Mouse (Mus musculus): ENCODE measurements around the gene Fbxl18. TPM values are rescaled to one million over a fixed set of nuclear protein-coding genes. Genes with fewer than 3 reads are reported as not detected.

The Fbxl18 gene
- polyA plus RNA-seq, 1 experiment from 2014 or later: 22.5 TPM

- no peak for ATAC-seq (ENCODE audit: low read depth)
- Histone ChIP-seq H3K4me1 (ENCODE audit: control insufficient read depth, insufficient read depth, low read length) (peaks cover 4% of the 10 kb centered on the region; the same call in 1 of the 2 replicates), H3K27me3 (ENCODE audit: control insufficient read depth, insufficient read depth, low read length) (no peaks in the 10 kb centered on the region), H3K27ac (ENCODE audit: low read depth, low read length) (no peak overlapping the region), H3K36me3 (ENCODE audit: control insufficient read depth, insufficient read depth, low read length) (no peaks in the 10 kb centered on the region), H3K4me2 (ENCODE audit: low read depth, low read length) (peak overlapping the region; percentile 45), H3K4me3 (ENCODE audit: low read depth, low read length) (peak overlapping the region; percentile 27), H3K9me3 (ENCODE audit: control insufficient read depth, low read length) (no peaks in the 10 kb centered on the region), H3K9ac (replicated peaks; ENCODE audit: low read depth, low read length) (peak overlapping the region; percentile 43)
- WGBS: 20% methylated on average over 4 of the region's 4 CpGs
Measured at GRCm38 (mm10) chr5:142929400-142929752, 34.2 kb upstream of the Fbxl18 start.

GRCm38 (mm10) chr5:142928749-142929399, 33.7 kb upstream of the Fbxl18 start:
- Histone ChIP-seq H3K4me2 (ENCODE audit: low read depth, low read length) (peak overlapping the region; percentile 45), H3K4me1 (ENCODE audit: control insufficient read depth, insufficient read depth, low read length) (peaks cover 4% of the 10 kb centered on the region; the same call in 1 of the 2 replicates), H3K36me3 (ENCODE audit: control insufficient read depth, insufficient read depth, low read length) (no peaks in the 10 kb centered on the region), H3K4me3 (ENCODE audit: low read depth, low read length) (peak overlapping the region; percentile 27), H3K9me3 (ENCODE audit: control insufficient read depth, low read length) (no peaks in the 10 kb centered on the region), H3K27ac (ENCODE audit: low read depth, low read length) (no peak overlapping the region), H3K27me3 (ENCODE audit: control insufficient read depth, insufficient read depth, low read length) (no peaks in the 10 kb centered on the region), H3K9ac (replicated peaks; ENCODE audit: low read depth, low read length) (peak overlapping the region; percentile 43)
- 4% methylated on average over 35 of the region's 35 CpGs for WGBS
- ATAC-seq (ENCODE audit: low read depth): 0 out of 2 replicates have a peak, but pooled peaks have one; percentile 14

GRCm38 (mm10) chr5:142927341-142927930, 32.2 kb upstream of the Fbxl18 start:
- Histone ChIP-seq H3K9ac (replicated peaks; ENCODE audit: low read depth, low read length) (no peak overlapping the region), H3K4me3 (ENCODE audit: low read depth, low read length) (no peak overlapping the region), H3K36me3 (ENCODE audit: control insufficient read depth, insufficient read depth, low read length) (no peaks in the 10 kb centered on the region), H3K4me2 (ENCODE audit: low read depth, low read length) (no peak overlapping the region), H3K9me3 (ENCODE audit: control insufficient read depth, low read length) (no peaks in the 10 kb centered on the region), H3K27ac (ENCODE audit: low read depth, low read length) (no peak overlapping the region), H3K4me1 (ENCODE audit: control insufficient read depth, insufficient read depth, low read length) (peaks cover 4% of the 10 kb centered on the region; the same call in 1 of the 2 replicates), H3K27me3 (ENCODE audit: control insufficient read depth, insufficient read depth, low read length) (no peaks in the 10 kb centered on the region)
- ATAC-seq (ENCODE audit: low read depth): no peak
- WGBS: 95% methylated on average over 12 of the region's 12 CpGs

GRCm38 (mm10) chr5:142926940-142927228, 31.7 kb upstream of the Fbxl18 start:
- Histone ChIP-seq H3K9me3 (ENCODE audit: control insufficient read depth, low read length) (no peaks in the 10 kb centered on the region), H3K27ac (ENCODE audit: low read depth, low read length) (no peak overlapping the region), H3K4me3 (ENCODE audit: low read depth, low read length) (no peak overlapping the region), H3K9ac (replicated peaks; ENCODE audit: low read depth, low read length) (no peak overlapping the region), H3K4me2 (ENCODE audit: low read depth, low read length) (no peak overlapping the region), H3K27me3 (ENCODE audit: control insufficient read depth, insufficient read depth, low read length) (no peaks in the 10 kb centered on the region), H3K4me1 (ENCODE audit: control insufficient read depth, insufficient read depth, low read length) (peaks cover 4% of the 10 kb centered on the region; the same call in 1 of the 2 replicates), H3K36me3 (ENCODE audit: control insufficient read depth, insufficient read depth, low read length) (no peaks in the 10 kb centered on the region)
- WGBS: 55% methylated on average over 3 of the region's 3 CpGs
- ATAC-seq (ENCODE audit: low read depth): no peak

- H3K27ac ChIP-seq (ENCODE audit: low read depth, low read length): no peak overlapping the region
- 19% methylated on average over 13 of the region's 13 CpGs for WGBS
Measured at GRCm38 (mm10) chr5:142926204-142926939, 31.2 kb upstream of the Fbxl18 start.

GRCm38 (mm10) chr5:142924336-142924959, 29.2 kb upstream of the Fbxl18 start:
- Histone ChIP-seq H3K27ac (ENCODE audit: low read depth, low read length) (no peak overlapping the region), H3K4me2 (ENCODE audit: low read depth, low read length) (no peak overlapping the region), H3K27me3 (ENCODE audit: control insufficient read depth, insufficient read depth, low read length) (no peaks in the 10 kb centered on the region), H3K36me3 (ENCODE audit: control insufficient read depth, insufficient read depth, low read length) (no peaks in the 10 kb centered on the region), H3K9ac (replicated peaks; ENCODE audit: low read depth, low read length) (no peak overlapping the region), H3K4me1 (ENCODE audit: control insufficient read depth, insufficient read depth, low read length) (peaks cover 4% of the 10 kb centered on the region; the same call in 1 of the 2 replicates), H3K9me3 (ENCODE audit: control insufficient read depth, low read length) (no peaks in the 10 kb centered on the region), H3K4me3 (ENCODE audit: low read depth, low read length) (no peak overlapping the region)
- 79% methylated on average over 12 of the region's 12 CpGs for WGBS
- no peak for ATAC-seq (ENCODE audit: low read depth)

More at GRCm38 (mm10) chr5:142926204-142926939, 31.2 kb upstream of the Fbxl18 start:
- Histone ChIP-seq H3K9me3 (ENCODE audit: control insufficient read depth, low read length) (no peaks in the 10 kb centered on the region), H3K4me3 (ENCODE audit: low read depth, low read length) (no peak overlapping the region), H3K9ac (replicated peaks; ENCODE audit: low read depth, low read length) (no peak overlapping the region), H3K4me1 (ENCODE audit: control insufficient read depth, insufficient read depth, low read length) (peaks cover 4% of the 10 kb centered on the region; the same call in 1 of the 2 replicates), H3K27me3 (ENCODE audit: control insufficient read depth, insufficient read depth, low read length) (no peaks in the 10 kb centered on the region), H3K4me2 (ENCODE audit: low read depth, low read length) (no peak overlapping the region), H3K36me3 (ENCODE audit: control insufficient read depth, insufficient read depth, low read length) (no peaks in the 10 kb centered on the region)
- no peak; the same call in 1 of the 2 replicates for ATAC-seq (ENCODE audit: low read depth)

GRCm38 (mm10) chr5:142923781-142924180, 28.6 kb upstream of the Fbxl18 start:
- no peak for ATAC-seq (ENCODE audit: low read depth)
- no peaks in the 10 kb centered on the region for H3K9me3 ChIP-seq (ENCODE audit: control insufficient read depth, low read length)
- no peak overlapping the region for H3K4me2 ChIP-seq (ENCODE audit: low read depth, low read length)
- H3K27ac ChIP-seq (ENCODE audit: low read depth, low read length): no peak overlapping the region
- H3K9ac ChIP-seq (replicated peaks; ENCODE audit: low read depth, low read length): no peak overlapping the region
- H3K4me1 ChIP-seq (ENCODE audit: control insufficient read depth, insufficient read depth, low read length): peaks cover 1% of the 10 kb centered on the region; the same call in 1 of the 2 replicates
- H3K27me3 ChIP-seq (ENCODE audit: control insufficient read depth, insufficient read depth, low read length): no peaks in the 10 kb centered on the region
- no peak overlapping the region for H3K4me3 ChIP-seq (ENCODE audit: low read depth, low read length)
- 88% methylated on average over 2 of the region's 3 CpGs for WGBS
- H3K36me3 ChIP-seq (ENCODE audit: control insufficient read depth, insufficient read depth, low read length): no peaks in the 10 kb centered on the region

- no peak overlapping the region for H3K9ac ChIP-seq (replicated peaks; ENCODE audit: low read depth, low read length)
- WGBS: 85% methylated on average over 5 of the region's 5 CpGs
Measured at GRCm38 (mm10) chr5:142922251-142922650, 27.0 kb upstream of the Fbxl18 start.

More at GRCm38 (mm10) chr5:142922251-142922650, 27.0 kb upstream of the Fbxl18 start:
- Histone ChIP-seq H3K36me3 (ENCODE audit: control insufficient read depth, insufficient read depth, low read length) (no peaks in the 10 kb centered on the region), H3K27me3 (ENCODE audit: control insufficient read depth, insufficient read depth, low read length) (no peaks in the 10 kb centered on the region), H3K9me3 (ENCODE audit: control insufficient read depth, low read length) (no peaks in the 10 kb centered on the region), H3K27ac (ENCODE audit: low read depth, low read length) (no peak overlapping the region), H3K4me2 (ENCODE audit: low read depth, low read length) (no peak overlapping the region), H3K4me1 (ENCODE audit: control insufficient read depth, insufficient read depth, low read length) (no peaks in the 10 kb centered on the region), H3K4me3 (ENCODE audit: low read depth, low read length) (no peak overlapping the region)
- no peak for ATAC-seq (ENCODE audit: low read depth)
